Mouse (Mus musculus) stomach, embryonic 14.5 days (tissue): ENCODE measurements around the gene Arrb2. TPM values are rescaled to one million over a fixed set of nuclear protein-coding genes. Genes with fewer than 3 reads are reported as not detected.
"Not testable (repeated sequence)": the region's sequence is repeated elsewhere in the genome, so short reads cannot be mapped to it uniquely, and the experiment has no call there.

Experiments used
- ATAC-seq: fragments of 200-750 bp; cut with Nextera tagmentation; 2 replicates; pipeline ENCODE4 v1.8.0; 2017; ENCODE audit warnings: low read depth, moderate TSS enrichment; ENCODE audit not compliant: insufficient number of reproducible peaks, insufficient read depth, low FRiP score
- H3K27ac ChIP-seq: fragments of 300-500 bp; sonication (generic); 2 replicates; pipeline ENCODE4 v1.5.1; 2014; ENCODE audit warnings: mild to moderate bottlenecking, low read length, moderate library complexity, mixed read lengths
- H3K27me3 ChIP-seq: fragments of 300-500 bp; sonication (generic); 2 replicates; pipeline ENCODE4 v1.6.1; 2014; ENCODE audit warnings: low read length, control low read depth, mixed read lengths; ENCODE audit not compliant: control insufficient read depth, insufficient read depth
- H3K36me3 ChIP-seq: fragments of 300-500 bp; sonication (generic); 2 replicates; pipeline ENCODE4 v1.6.1; 2014; ENCODE audit warnings: mild to moderate bottlenecking, control low read depth, low read length, moderate library complexity, mixed read lengths; ENCODE audit not compliant: control insufficient read depth, insufficient read depth
- H3K4me1 ChIP-seq: fragments of 300-500 bp; sonication (generic); 2 replicates; pipeline ENCODE4 v1.6.1; 2014; ENCODE audit warnings: low read length, control low read depth, mixed read lengths; ENCODE audit not compliant: control insufficient read depth, insufficient read depth
- H3K4me2 ChIP-seq: fragments of 300-500 bp; sonication (generic); replicated peaks from 2 replicates; pipeline ENCODE4 v1.6.1; 2014; ENCODE audit warnings: low read depth, low read length, control low read depth
- H3K4me3 ChIP-seq: fragments of 300-500 bp; sonication (generic); 2 replicates; pipeline ENCODE4 v1.5.1; 2014; ENCODE audit warnings: low read depth, low read length, control low read depth
- H3K9ac ChIP-seq: fragments of 300-500 bp; sonication (generic); replicated peaks from 2 replicates; pipeline ENCODE4 v1.6.1; 2014; ENCODE audit warnings: low read depth, mild to moderate bottlenecking, control low read depth, low read length, moderate library complexity, mixed read lengths
- H3K9me3 ChIP-seq: fragments of 300-500 bp; sonication (generic); 2 replicates; pipeline ENCODE4 v1.6.1; 2016; ENCODE audit warnings: low read depth, low read length, control low read depth; ENCODE audit not compliant: control insufficient read depth
- WGBS: fragments of 180-500 bp; shearing (Covaris S2); extraction: QIAGEN DNeasy Blood & Tissue Kit; methylation state at CpG from one replicate; pipeline ENCODE4 v1.1.7; 2014; 5-methylcytosine and 5-hydroxymethylcytosine counted together
- polyA plus RNA-seq: library from polyadenylated mRNA; unstranded; fragments of >200 nt; fragmentation: Nextera tagmentation; extraction: Ambion mirVana; gene quantifications from 2 replicates; pipeline ENCODE4 v1.2.1, GENCODE M21; 2014

Arrb2 gene
- polyA plus RNA-seq, 1 experiment from 2014 or later: 15.9 TPM

DNA sequence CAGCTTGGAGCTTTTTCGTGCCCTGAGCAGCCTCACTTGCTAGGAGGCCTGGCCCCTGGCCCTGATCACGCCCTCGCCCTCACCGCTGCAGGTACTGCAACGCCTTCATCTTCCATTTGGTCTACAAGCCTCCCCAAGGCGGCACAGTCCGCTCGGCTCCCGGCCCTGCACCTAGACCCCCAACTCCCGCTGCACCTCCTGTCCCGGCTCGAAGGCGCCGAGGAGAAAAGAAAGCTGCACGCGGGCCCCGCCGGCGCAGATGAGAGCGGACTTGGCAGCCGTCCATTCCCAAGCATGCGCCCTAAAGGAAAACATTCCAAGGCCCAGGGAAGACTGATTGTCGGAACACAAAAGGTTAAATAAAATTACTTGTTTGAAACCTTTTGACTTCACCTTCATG, 33.4 kb downstream of the Arrb2 start:
- H3K4me2 ChIP-seq: peak overlapping the region; percentile 44
- no peaks in the 10 kb centered on the region for H3K27me3 ChIP-seq
- no peak overlapping the region for H3K27ac ChIP-seq
- H3K36me3 ChIP-seq: no peaks in the 10 kb centered on the region
- peak overlapping the region; percentile 4; the same call in 1 of the 2 replicates for H3K4me3 ChIP-seq
- ATAC-seq: no peak
- H3K4me1 ChIP-seq: peaks cover 9% of the 10 kb centered on the region; the same call in 1 of the 2 replicates
- no peaks in the 10 kb centered on the region for H3K9me3 ChIP-seq
- WGBS: 6% methylated on average over 23 of the region's 23 CpGs
- H3K9ac ChIP-seq: peak overlapping the region; percentile 4; the same call in 1 of the 2 replicates

DNA sequence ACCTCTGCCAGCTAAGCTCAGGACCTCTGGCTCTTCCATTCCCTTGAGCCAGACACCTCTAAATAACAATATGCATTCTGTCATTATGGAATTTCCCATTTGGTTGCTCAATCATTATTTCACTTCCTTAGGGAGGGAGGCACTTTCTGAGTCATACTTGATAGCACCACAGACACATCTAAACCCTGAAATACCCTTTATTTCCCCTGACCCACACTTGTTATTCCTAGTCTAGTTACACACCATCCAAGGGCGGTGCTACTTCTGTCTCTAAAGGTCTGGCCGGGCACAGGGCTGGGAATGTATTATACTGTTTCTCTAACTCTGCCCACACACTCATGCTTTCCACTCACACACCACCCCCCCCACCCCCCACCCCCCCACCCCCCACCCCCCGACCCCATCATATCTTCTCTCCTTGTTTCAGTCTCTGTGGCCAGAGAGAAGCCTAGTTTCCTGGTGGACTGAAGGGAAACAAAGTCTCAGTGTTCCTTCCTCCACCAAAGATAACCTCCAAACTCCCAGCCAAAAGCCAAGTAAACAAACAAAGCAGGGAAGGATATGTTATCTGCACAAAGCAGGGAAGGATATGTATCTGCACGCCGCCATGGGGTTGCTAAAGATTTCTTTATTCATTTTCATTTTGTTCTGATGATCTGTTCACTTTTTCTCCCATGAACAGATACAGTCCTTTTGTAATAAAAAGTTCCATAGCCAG, 35.6 kb downstream of the Arrb2 start:
- 75% methylated on average over 5 of the region's 5 CpGs for WGBS
- Histone ChIP-seq H3K27me3 (no peaks in the 10 kb centered on the region), H3K9ac (no peak overlapping the region), H3K4me3 (no peak overlapping the region), H3K4me1 (peaks cover 9% of the 10 kb centered on the region; the same call in 1 of the 2 replicates), H3K9me3 (no peaks in the 10 kb centered on the region), H3K4me2 (no peak overlapping the region), H3K27ac (no peak overlapping the region), H3K36me3 (no peaks in the 10 kb centered on the region)
- ATAC-seq: no peak

DNA sequence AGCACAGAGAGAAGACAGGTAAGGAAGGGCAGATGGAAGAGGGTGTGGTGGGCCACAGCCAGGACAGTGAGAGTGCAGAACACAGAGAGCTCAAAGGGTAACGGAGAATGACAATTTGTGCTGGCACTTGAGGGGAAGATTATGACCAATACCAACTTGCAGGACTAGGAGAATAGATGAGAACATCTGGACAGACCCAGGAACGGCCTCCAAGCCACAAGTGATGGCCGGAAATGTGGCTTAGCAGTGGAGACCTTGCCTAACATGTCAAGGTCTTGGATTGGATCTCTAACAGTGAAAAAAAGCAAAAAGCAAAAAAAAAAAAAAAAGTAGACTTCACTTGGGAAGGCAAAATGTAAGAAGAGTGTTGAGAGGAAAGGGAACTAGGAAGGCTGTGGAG, 37.3 kb downstream of the Arrb2 start:
- no peak overlapping the region for H3K4me3 ChIP-seq
- H3K4me1 ChIP-seq: peaks cover 9% of the 10 kb centered on the region; the same call in 1 of the 2 replicates
- H3K36me3 ChIP-seq: no peaks in the 10 kb centered on the region
- H3K9me3 ChIP-seq: no peaks in the 10 kb centered on the region
- 94% methylated on average over 3 of the region's 3 CpGs for WGBS
- no peak overlapping the region for H3K9ac ChIP-seq
- no peak overlapping the region for H3K4me2 ChIP-seq
- H3K27ac ChIP-seq: no peak overlapping the region
- no peak for ATAC-seq
- H3K27me3 ChIP-seq: no peaks in the 10 kb centered on the region

DNA sequence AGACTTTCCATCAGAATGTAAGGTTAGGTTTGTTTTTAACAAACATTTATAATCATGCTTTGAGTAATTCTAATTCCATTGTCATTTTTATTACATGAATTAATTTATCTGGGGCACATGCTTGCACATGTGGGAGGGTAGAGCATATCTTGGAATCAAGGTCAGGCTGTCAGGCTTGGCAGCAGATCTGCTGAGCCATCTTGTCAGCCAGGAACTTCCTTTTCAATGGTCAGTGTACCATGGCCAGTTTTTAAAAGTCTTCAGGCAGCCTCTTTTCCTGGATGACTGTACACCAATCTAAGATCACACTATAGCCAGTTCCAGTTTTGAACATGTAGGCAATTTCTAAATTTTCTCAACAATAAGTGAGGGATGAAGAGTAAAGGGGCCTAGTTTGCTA, 40.3 kb downstream of the Arrb2 start:
- ATAC-seq: no peak
- Histone ChIP-seq H3K9ac (no peak overlapping the region), H3K36me3 (no peaks in the 10 kb centered on the region), H3K9me3 (no peaks in the 10 kb centered on the region), H3K27me3 (no peaks in the 10 kb centered on the region), H3K4me3 (no peak overlapping the region), H3K4me2 (no peak overlapping the region), H3K4me1 (no peaks in the 10 kb centered on the region), H3K27ac (no peak overlapping the region)

DNA sequence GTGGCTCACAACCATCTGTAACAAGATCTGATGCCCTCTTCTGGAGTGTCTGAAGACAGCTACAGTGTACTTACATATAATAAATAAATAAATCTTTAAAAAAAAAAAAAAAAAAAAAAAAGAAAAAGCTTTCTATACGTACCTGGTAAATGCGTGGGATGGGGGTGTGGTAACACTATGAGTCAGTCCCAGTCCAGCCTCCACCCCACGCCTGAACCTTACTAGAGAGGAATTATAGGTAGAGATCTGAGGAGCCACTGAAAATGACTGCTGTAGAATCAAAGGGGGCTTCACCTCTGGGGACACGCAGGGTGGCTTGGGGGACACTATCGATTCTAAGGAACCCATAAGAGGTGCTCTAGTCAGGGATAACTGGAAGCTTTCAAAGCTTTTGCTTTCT, 40.9 kb downstream of the Arrb2 start:
- not testable (repeated sequence) for H3K9ac ChIP-seq, H3K4me3 ChIP-seq, H3K27me3 ChIP-seq, H3K9me3 ChIP-seq, H3K36me3 ChIP-seq, H3K4me1 ChIP-seq, ATAC-seq, H3K27ac ChIP-seq, H3K4me2 ChIP-seq
- 89% methylated on average over 5 of the region's 5 CpGs for WGBS

DNA sequence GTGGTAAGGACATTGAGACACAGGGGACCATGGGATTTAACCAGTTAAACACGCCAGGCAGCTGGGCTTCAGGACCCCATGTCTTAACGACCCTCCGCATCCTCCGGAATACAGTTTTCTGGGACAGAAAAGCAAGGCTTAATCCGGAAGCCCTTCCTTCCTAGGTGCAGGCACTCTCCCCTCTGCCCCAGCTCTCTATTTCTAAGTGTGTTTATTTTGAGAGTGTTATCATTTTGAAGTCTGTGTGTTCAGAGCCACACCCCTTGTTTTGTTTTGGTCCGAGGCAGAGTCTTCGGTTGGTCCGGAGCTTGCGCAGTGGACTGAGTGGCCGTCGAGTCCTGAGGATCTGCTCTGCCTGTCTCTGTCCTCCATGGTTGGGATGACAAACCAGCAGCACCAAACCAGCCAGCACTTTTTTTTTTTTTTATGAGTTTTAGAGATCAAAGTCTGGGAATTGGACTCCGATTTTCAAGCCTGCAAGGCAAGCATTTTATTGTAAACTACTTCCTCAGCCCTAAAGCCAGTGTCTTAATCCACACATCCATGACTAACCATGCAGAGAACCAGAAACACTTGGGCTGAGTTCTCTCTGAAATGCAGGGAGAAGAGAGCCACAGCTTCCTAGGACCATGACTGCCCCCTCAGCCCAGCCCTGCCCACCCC, 42.6 kb downstream of the Arrb2 start:
- Histone ChIP-seq H3K4me3 (no peak overlapping the region), H3K9ac (no peak overlapping the region), H3K4me2 (no peak overlapping the region), H3K27ac (no peak overlapping the region), H3K36me3 (no peaks in the 10 kb centered on the region), H3K9me3 (no peaks in the 10 kb centered on the region), H3K4me1 (no peaks in the 10 kb centered on the region), H3K27me3 (no peaks in the 10 kb centered on the region)
- ATAC-seq: no peak
- 53% methylated on average over 12 of the region's 12 CpGs for WGBS

DNA sequence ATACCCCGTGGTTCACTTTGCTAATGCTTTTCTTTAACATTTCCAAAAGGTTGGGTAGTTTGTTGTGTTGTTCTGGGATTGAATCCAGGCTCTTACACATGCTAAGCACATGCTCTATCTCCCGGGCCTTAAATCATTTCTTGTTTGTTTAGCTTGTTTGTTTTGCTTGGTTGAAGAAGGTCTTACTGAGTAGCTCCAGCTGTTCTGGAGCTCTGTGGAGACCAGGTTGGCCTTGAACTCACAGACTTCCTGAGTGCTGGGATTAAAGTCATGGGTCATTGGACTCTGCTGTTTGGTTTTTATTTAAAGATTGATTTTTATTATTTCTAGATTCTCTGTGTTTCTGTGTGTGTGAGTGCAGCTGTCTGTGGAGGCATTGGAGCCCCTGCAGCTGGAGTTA, 53.1 kb downstream of the Arrb2 start:
- no peak for ATAC-seq
- H3K9me3 ChIP-seq: no peaks in the 10 kb centered on the region
- 59% methylated on average over 2 of the region's 2 CpGs for WGBS
- no peaks in the 10 kb centered on the region for H3K36me3 ChIP-seq
- H3K27me3 ChIP-seq: no peaks in the 10 kb centered on the region
- H3K4me3 ChIP-seq: no peak overlapping the region
- no peak overlapping the region for H3K4me2 ChIP-seq
- no peaks in the 10 kb centered on the region for H3K4me1 ChIP-seq
- no peak overlapping the region for H3K27ac ChIP-seq
- H3K9ac ChIP-seq: no peak overlapping the region

DNA sequence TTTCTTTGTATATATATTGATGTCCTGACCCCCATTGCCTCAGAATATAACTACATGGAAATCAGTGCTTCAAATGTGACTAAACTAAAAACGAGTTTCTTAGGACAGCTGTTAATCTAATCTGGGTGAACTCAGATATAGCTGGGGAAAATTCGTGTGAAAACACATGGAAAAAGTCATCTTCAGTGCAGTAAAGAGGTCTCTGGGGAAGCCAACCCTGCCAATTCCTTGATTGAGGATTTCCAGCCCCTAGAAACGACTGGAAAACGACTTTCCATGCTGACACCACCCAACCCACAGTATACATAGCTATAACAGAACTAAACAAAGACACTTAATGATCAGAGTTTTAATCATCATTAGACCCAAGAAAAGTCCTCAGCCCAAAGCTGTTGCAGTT, 55.4 kb downstream of the Arrb2 start:
- Histone ChIP-seq H3K4me3 (no peak overlapping the region), H3K4me2 (no peak overlapping the region), H3K36me3 (no peaks in the 10 kb centered on the region), H3K9me3 (peaks cover 4% of the 10 kb centered on the region; the same call in 1 of the 2 replicates), H3K27me3 (no peaks in the 10 kb centered on the region), H3K4me1 (no peaks in the 10 kb centered on the region), H3K9ac (no peak overlapping the region), H3K27ac (no peak overlapping the region)
- no peak for ATAC-seq
- WGBS: 40% methylated on average over 4 of the region's 4 CpGs
